Mouse (Mus musculus) R1 (cell line): ENCODE results near the gene Olfr458.
"Not testable (repeated sequence)": the region's sequence is repeated elsewhere in the genome, so short reads cannot be mapped to it uniquely, and the experiment has no call there.

ENCODE experiments used
- DNase-seq: peaks from one replicate; pipeline ENCODE4 v3.0.0-alpha.2; 2018; ENCODE audit warnings: low read depth, low spot score

Olfr458 gene

GRCm38 (mm10) chr6:42465096-42465495 lies at the start of gene Olfr458:
TSS of gene Olfr458 (minus strand) at chr6:42465196.
- DNase-seq: no peak

- DNase-seq: no peak
Observed at GRCm38 (mm10) chr6:42513461-42513860, 48.5 kb upstream of the Olfr458 start.

GRCm38 (mm10) chr6:42509311-42509710 lies 44.3 kb upstream of the Olfr458 start:
- DNase-seq: no peak

GRCm38 (mm10) chr6:42503478-42503877 lies 38.5 kb upstream of the Olfr458 start:
- DNase-seq: no peak

- DNase-seq: no peak
Observed at GRCm38 (mm10) chr6:42489731-42490130, 24.7 kb upstream of the Olfr458 start.

- no peak for DNase-seq
Observed at GRCm38 (mm10) chr6:42487114-42487513, 22.1 kb upstream of the Olfr458 start, which contains the start of gene Olfr456. TSS of gene Olfr456 (minus strand) at chr6:42487214.

GRCm38 (mm10) chr6:42484633-42485032 lies 19.6 kb upstream of the Olfr458 start:
- no peak for DNase-seq

- no peak for DNase-seq
Observed at GRCm38 (mm10) chr6:42476235-42476634, 11.2 kb upstream of the Olfr458 start, which contains the start of gene Olfr457. TSS of gene Olfr457 (minus strand) at chr6:42476335.

- not testable (repeated sequence) for DNase-seq
Observed at GRCm38 (mm10) chr6:42471298-42471697, 6.3 kb upstream of the Olfr458 start.

GRCm38 (mm10) chr6:42470542-42470941 lies 5.5 kb upstream of the Olfr458 start:
- no peak for DNase-seq

- DNase-seq: no peak
Observed at GRCm38 (mm10) chr6:42447381-42447780, 17.6 kb downstream of the Olfr458 start.

GRCm38 (mm10) chr6:42444491-42444890 lies 20.5 kb downstream of the Olfr458 start:
- DNase-seq: peak; percentile 60

GRCm38 (mm10) chr6:42441395-42441794 lies 23.6 kb downstream of the Olfr458 start:
- no peak for DNase-seq

GRCm38 (mm10) chr6:42435490-42435889 lies 29.5 kb downstream of the Olfr458 start:
- no peak for DNase-seq

GRCm38 (mm10) chr6:42434446-42434845 lies 30.6 kb downstream of the Olfr458 start, which contains the start of gene Tas2r126:
TSS of gene Tas2r126 (plus strand) at chr6:42434535.
- no peak for DNase-seq

GRCm38 (mm10) chr6:42433554-42433953 lies 31.4 kb downstream of the Olfr458 start:
- DNase-seq: no peak

GRCm38 (mm10) chr6:42426337-42426736 lies 38.7 kb downstream of the Olfr458 start:
- no peak for DNase-seq

- no peak for DNase-seq
Observed at GRCm38 (mm10) chr6:42424472-42424871, 40.5 kb downstream of the Olfr458 start.

GRCm38 (mm10) chr6:42421439-42421838 lies 43.6 kb downstream of the Olfr458 start:
- no peak for DNase-seq

- no peak for DNase-seq
Observed at GRCm38 (mm10) chr6:42419443-42419842, 45.6 kb downstream of the Olfr458 start.
